Mouse (Mus musculus) megakaryocyte, embryonic 14.5 days (primary cell): Measurements from ENCODE around the gene Phc1.

Experiments used
- FLI1 ChIP-seq: IDR thresholded peaks from 2 replicates; pipeline ENCODE4 v1.6.1; 2012; ENCODE audit warnings: low read length, inconsistent platforms, mixed read lengths
- GATA1 ChIP-seq: IDR thresholded peaks from 3 replicates; pipeline ENCODE4 v1.6.1; 2012; ENCODE audit warnings: mixed read lengths, low read length, inconsistent platforms, borderline replicate concordance

DNA sequence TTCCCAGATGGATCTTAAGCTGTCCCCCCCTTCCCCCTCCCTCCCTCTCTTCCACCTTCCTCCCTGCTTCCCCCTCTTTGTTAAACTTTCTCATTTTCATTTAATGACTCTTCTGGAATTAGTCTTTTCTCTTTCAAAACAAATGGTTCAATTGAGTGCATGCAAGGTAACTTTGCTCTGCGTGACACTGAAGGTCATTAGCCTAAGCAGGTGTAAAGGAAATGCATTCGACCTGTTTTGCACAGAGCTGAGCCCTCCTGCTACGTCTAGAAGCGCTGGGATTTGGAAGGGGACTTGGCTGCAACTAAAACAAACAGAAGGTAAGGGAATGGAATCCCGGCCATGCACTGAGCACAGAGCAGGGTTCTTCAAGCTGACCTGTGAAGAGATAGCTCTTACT is 1.8 kb upstream of the Phc1 start:
- TF ChIP-seq GATA1 (no peak), FLI1 (no peak)
